Mouse (Mus musculus) retina, embryonic 14.5 days (tissue): Measurements from ENCODE around the gene Cmtm8.

ENCODE experiments used
- DNase-seq: peaks from one replicate; pipeline ENCODE4 v3.0.0-alpha.2; 2015; ENCODE audit warnings: low spot score

Gene Cmtm8

GRCm38 (mm10) chr9:114752863-114753484 lies 91.0 kb downstream of the Cmtm8 start:
- peak; percentile 87 for DNase-seq

GRCm38 (mm10) chr9:114752311-114752710 lies 91.6 kb downstream of the Cmtm8 start:
- DNase-seq, result no peak

- no peak for DNase-seq
These were observed 92.4 kb downstream of the Cmtm8 start for GRCm38 (mm10) chr9:114751582-114751981.

- no peak for DNase-seq
These were observed 96.5 kb downstream of the Cmtm8 start for GRCm38 (mm10) chr9:114747466-114747865.

- no peak for DNase-seq
These were observed 96.9 kb downstream of the Cmtm8 start for GRCm38 (mm10) chr9:114747012-114747411.

- DNase-seq, result no peak
These were observed 98.3 kb downstream of the Cmtm8 start for GRCm38 (mm10) chr9:114745654-114746053.

GRCm38 (mm10) chr9:114745163-114745562 lies 98.8 kb downstream of the Cmtm8 start:
- no peak for DNase-seq

- DNase-seq, result no peak
These were observed 101.2 kb downstream of the Cmtm8 start for GRCm38 (mm10) chr9:114742731-114743130.

GRCm38 (mm10) chr9:114740336-114740735 lies 103.6 kb downstream of the Cmtm8 start:
- DNase-seq, result no peak
